Mouse (Mus musculus) testis, adult 2 months (tissue): ENCODE results near the gene Rxra.

ENCODE experiments used
- CTCF ChIP-seq: fragments of 200-500 bp; IDR thresholded peaks from 2 replicates; pipeline ENCODE4 v1.5.1; 2012; ENCODE audit warnings: low read depth, mild to moderate bottlenecking, inconsistent platforms, low read length, moderate library complexity; ENCODE audit not compliant: control insufficient read depth, insufficient read depth, insufficient replicate concordance
- POLR2A ChIP-seq: fragments of 200-500 bp; IDR thresholded peaks from 2 replicates; pipeline ENCODE4 v1.6.1; 2012; ENCODE audit warnings: low read depth, mild to moderate bottlenecking, inconsistent platforms, low read length, moderate library complexity; ENCODE audit not compliant: control insufficient read depth

DNA sequence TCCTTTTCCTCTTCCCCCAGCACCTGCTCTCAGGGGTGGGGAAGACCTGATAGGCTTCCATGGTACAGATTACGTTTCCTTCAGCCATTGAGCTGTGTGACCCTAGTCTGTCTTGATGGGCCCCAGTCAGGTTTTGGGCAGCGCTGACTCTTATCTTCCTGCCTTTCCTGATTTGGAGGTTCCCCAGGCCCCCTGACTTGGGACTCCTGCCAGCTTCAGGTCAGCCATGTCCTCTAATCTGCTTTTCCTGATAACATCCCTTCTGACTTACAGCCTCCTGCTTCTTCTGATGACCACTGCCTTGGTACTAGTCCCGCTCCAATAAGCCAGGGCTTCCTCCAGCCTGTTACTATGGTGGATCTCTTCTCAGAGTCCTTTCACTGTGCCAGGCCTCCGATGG lies 75.6 kb downstream of the Rxra start:
- no peak for TF ChIP-seq CTCF
- TF ChIP-seq POLR2A, result no peak
